Mouse (Mus musculus) olfactory bulb, adult 2 months (tissue): ENCODE results near the gene Tnfrsf21. TPM values are rescaled to one million over a fixed set of nuclear protein-coding genes. Genes with fewer than 3 reads are reported as not detected.
A peak's percentile ranks its signal among the peaks of the same experiment; 100 is the strongest.

ENCODE experiments used
- H3K27ac ChIP-seq: fragments of 200-500 bp; 2 replicates; pipeline ENCODE4 v1.5.1; 2012; ENCODE audit warnings: low read depth, low read length; ENCODE audit not compliant: insufficient read depth
- H3K4me1 ChIP-seq: fragments of 200-500 bp; 2 replicates; pipeline ENCODE4 v1.6.1; 2012; ENCODE audit warnings: low read length; ENCODE audit not compliant: control insufficient read depth, insufficient read depth
- H3K4me3 ChIP-seq: fragments of 200-500 bp; 2 replicates; pipeline ENCODE4 v1.5.1; 2012; ENCODE audit warnings: mild to moderate bottlenecking, low read depth, low read length, moderate library complexity; ENCODE audit not compliant: insufficient read depth
- CTCF ChIP-seq: fragments of 200-500 bp; IDR thresholded peaks from 2 replicates; pipeline ENCODE4 v1.5.1; 2012; ENCODE audit warnings: low read depth, mild to moderate bottlenecking, low read length, moderate library complexity; ENCODE audit not compliant: insufficient read depth
- POLR2A ChIP-seq: fragments of 200-500 bp; IDR thresholded peaks from 2 replicates; pipeline ENCODE4 v1.6.1; 2012; ENCODE audit warnings: mild to moderate bottlenecking, low read depth, low read length, moderate library complexity; ENCODE audit not compliant: insufficient read depth
- WGBS: fragments of 180-500 bp; shearing (Covaris S2); methylation state at CpG from one replicate; pipeline ENCODE4 v1.1.7; 2018; 5-methylcytosine and 5-hydroxymethylcytosine counted together
- polyA plus RNA-seq: library from polyadenylated mRNA; stranded (reverse); fragments of >200 nt; gene quantifications from 2 replicates; pipeline ENCODE4 v1.2.4, GENCODE M21; 2012; ENCODE audit warnings: low replicate concordance; ENCODE audit not compliant: missing spikeins, insufficient read depth, insufficient read length

The Tnfrsf21 gene
- polyA plus RNA-seq, 1 experiment, result not detected

DNA sequence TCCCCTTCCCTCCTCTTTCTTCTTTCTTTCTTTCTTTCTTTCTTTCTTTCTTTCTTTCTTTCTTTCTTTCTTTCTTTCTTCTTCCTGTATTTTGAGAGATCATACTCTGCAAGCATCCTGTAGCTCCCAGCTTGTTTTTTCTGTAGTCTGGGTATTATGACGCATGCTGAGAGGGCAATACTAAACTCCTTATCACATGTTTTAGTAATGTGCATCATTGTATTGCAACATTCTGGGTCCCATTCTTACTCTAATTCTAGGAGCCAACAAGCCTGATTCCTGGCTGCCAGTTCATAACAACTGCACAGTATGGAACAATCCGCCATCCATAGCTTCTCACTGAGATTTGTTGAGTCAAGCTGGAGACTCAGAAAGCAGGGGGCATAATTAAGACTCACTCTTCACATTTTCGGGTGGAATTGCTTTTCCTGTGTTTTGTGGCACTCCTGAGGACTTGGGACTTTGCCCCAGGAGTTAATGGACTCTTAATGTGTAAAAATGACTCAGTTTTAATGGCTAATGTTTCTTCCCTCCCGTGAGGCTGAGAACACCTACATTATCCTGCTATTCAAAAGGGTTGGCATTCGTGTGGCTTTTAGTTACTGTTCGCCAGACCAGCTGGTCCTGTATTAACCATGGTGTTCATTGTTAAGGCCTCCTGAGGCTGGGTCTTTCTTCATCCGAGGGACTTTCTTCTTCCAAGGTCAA lies 52.6 kb downstream of the Tnfrsf21 start:
- Histone ChIP-seq H3K4me3 (no peak overlapping the region), H3K4me1 (peaks cover 5% of the 10 kb centered on the region), H3K27ac (no peak overlapping the region)
- TF ChIP-seq CTCF, result no peak
- no peak for TF ChIP-seq POLR2A
- WGBS, result 37% methylated on average over 7 of the region's 7 CpGs

DNA sequence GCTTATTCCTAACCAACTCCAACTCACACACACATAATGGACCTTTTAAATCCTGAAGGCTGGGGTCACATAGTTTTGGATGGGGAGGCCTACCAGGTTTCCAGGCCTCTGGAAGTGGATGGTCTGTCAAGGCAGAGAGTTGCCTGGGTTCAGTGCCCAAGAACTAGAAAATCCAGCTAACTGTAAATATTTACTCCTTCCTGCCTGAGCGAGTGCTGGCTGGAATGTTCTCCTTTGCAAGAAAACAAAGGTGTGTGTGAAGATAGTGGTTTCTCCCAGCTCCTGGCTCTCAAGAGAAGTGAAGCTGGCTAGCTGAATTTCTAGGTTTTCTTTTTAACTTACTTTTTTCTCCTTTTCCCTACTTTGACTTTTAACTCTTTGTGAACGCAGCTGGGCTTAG lies 54.6 kb downstream of the Tnfrsf21 start:
- no peak for TF ChIP-seq POLR2A
- TF ChIP-seq CTCF, result no peak
- Histone ChIP-seq H3K4me1 (0 out of 2 replicates have a peak, but pooled peaks cover under 1% of the 10 kb centered on the region), H3K27ac (no peak overlapping the region), H3K4me3 (no peak overlapping the region)
- WGBS, result 90% methylated on average over 2 of the region's 2 CpGs

DNA sequence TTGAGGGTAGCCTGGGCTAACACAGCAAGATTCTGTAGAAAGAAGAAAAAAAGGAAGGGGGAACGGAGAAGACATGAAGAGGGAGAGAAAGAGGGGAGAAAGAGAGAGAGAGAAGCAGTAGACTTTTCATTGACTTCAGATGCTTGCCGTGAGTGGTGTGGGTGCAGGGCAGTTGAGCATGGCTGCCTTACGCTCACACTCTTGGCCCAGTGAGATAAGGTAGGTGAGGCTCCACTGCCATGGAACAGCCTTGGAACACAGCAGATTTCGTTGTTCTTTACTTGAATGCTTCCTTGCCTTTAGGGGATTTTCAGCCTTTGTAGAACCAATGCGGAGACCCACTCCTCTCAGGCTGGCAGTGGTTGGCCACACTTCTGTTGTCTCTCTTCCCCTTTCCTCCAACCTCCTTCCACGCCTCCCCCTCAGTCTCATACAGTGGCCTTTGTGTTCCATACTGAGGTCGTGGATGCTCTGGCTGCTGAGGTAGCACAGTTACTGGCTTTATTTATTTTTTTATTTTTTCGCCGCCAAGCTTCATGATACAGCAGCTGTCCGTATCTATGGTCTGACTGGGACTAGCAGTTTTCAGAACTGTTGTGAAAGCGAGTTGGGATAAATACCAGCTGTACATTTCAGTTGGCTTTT lies 55.9 kb downstream of the Tnfrsf21 start:
- Histone ChIP-seq H3K4me3 (no peak overlapping the region), H3K4me1 (0 out of 2 replicates have a peak, but pooled peaks cover 2% of the 10 kb centered on the region), H3K27ac (no peak overlapping the region)
- TF ChIP-seq CTCF (no peak), POLR2A (no peak)
- WGBS, result 77% methylated on average over 11 of the region's 11 CpGs

DNA sequence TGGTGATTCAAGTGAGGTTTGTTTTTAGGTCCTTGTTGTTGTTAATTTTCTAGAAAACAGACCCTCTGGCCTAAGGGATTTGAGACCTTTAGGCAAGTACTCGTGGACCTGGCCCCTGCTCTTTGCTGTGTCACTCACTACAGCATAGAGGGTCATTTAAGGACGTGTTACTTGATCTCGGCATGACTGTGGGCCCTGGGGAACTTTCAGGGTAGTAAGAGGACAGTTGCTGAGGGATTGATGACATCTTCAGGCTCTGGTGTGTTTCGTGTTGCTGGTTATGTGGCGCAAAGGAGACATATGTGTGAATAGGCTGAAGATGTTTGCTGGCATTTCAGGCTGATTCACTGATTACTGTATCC lies 56.4 kb downstream of the Tnfrsf21 start:
- WGBS, result 74% methylated on average over 5 of the region's 5 CpGs
- no peak overlapping the region for H3K27ac ChIP-seq
- H3K4me3 ChIP-seq, result no peak overlapping the region
- TF ChIP-seq POLR2A, result no peak
- TF ChIP-seq CTCF, result no peak
- H3K4me1 ChIP-seq, result peaks cover 5% of the 10 kb centered on the region

GRCm38 (mm10) chr17:43074391-43074790 lies 58.0 kb downstream of the Tnfrsf21 start:
- WGBS, result 79% methylated on average over 5 of the region's 5 CpGs

DNA sequence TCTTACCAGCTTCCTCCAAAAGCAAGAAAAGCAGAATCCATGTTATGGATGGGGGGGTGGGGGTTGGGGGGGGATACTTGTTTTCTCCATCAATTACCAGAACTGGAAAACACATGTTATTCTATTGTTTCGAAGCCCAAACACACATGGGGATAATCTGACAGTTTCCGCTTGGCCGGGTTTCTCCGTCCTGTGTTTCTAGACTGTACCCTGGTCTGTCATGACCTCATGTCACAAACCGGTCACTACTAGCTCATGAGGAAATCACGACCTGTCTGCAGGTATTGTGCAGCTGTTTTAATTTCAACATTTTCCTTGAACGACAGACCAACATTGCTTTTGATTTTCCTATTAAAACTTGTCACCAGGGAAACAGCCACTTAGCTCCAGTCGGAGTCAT lies 58.7 kb downstream of the Tnfrsf21 start:
- WGBS, result 83% methylated on average over 8 of the region's 8 CpGs
- no peak overlapping the region for H3K4me3 ChIP-seq
- TF ChIP-seq CTCF, result no peak

More at GRCm38 (mm10) chr17:43074391-43074790, 58.0 kb downstream of the Tnfrsf21 start:
- H3K4me1 ChIP-seq, result peaks cover 10% of the 10 kb centered on the region
- TF ChIP-seq CTCF (no peak), POLR2A (no peak)
- H3K4me3 ChIP-seq, result no peak overlapping the region
- H3K27ac ChIP-seq, result no peak overlapping the region

GRCm38 (mm10) chr17:43075937-43076336 lies 59.6 kb downstream of the Tnfrsf21 start:
- WGBS, result 66% methylated on average over 8 of the region's 8 CpGs
- no peak for TF ChIP-seq CTCF
- no peak for TF ChIP-seq POLR2A
- Histone ChIP-seq H3K4me3 (no peak overlapping the region), H3K27ac (no peak overlapping the region), H3K4me1 (peaks cover 12% of the 10 kb centered on the region)

More for the DNA sequence above, 58.7 kb downstream of the Tnfrsf21 start:
- Histone ChIP-seq H3K27ac (no peak overlapping the region), H3K4me1 (peaks cover 10% of the 10 kb centered on the region)

GRCm38 (mm10) chr17:43076801-43077493 lies 60.6 kb downstream of the Tnfrsf21 start:
- no peak overlapping the region for H3K4me3 ChIP-seq
- WGBS, result 12% methylated on average over 18 of the region's 18 CpGs
- TF ChIP-seq CTCF, result no peak
- TF ChIP-seq POLR2A, result no peak
- H3K4me1 ChIP-seq, result peaks cover 13% of the 10 kb centered on the region
- H3K27ac ChIP-seq, result peak overlapping the region; percentile 93

GRCm38 (mm10) chr17:43077540-43077939 lies 61.2 kb downstream of the Tnfrsf21 start:
- peaks cover 13% of the 10 kb centered on the region for H3K4me1 ChIP-seq
- no peak overlapping the region for H3K4me3 ChIP-seq
- 24% methylated on average over 4 of the region's 4 CpGs for WGBS
- TF ChIP-seq POLR2A, result no peak
- peak overlapping the region; percentile 93 for H3K27ac ChIP-seq
